Mouse (Mus musculus): ENCODE results near the gene Gpr183. TPM values are rescaled to one million over a fixed set of nuclear protein-coding genes. Genes with fewer than 3 reads are reported as not detected.

Gene Gpr183
- polyA plus RNA-seq, 1 experiment from 2014 or later: 1.0 TPM

- H3K9me3 ChIP-seq: no peaks in the 10 kb centered on the region
- H3K9ac ChIP-seq: no peak overlapping the region
- no peak overlapping the region for H3K27ac ChIP-seq
- 0 out of 2 replicates have a peak, but pooled peaks cover 4% of the 10 kb centered on the region for H3K36me3 ChIP-seq
- no peak for ATAC-seq (ENCODE audit: low FRiP score)
- 90% methylated on average over 2 of the region's 2 CpGs for WGBS
- H3K4me3 ChIP-seq: no peak overlapping the region
- H3K4me2 ChIP-seq: no peak overlapping the region
- H3K27me3 ChIP-seq: no peaks in the 10 kb centered on the region
- H3K4me1 ChIP-seq (replicated peaks): no peaks in the 10 kb centered on the region; the same call in 1 of the 2 replicates
Observed at GRCm38 (mm10) chr14:121951399-121952045, 13.5 kb downstream of the Gpr183 start.

- Histone ChIP-seq H3K36me3 (0 out of 2 replicates have a peak, but pooled peaks cover 4% of the 10 kb centered on the region), H3K4me3 (no peak overlapping the region), H3K4me1 (replicated peaks) (no peaks in the 10 kb centered on the region; the same call in 1 of the 2 replicates), H3K9me3 (no peaks in the 10 kb centered on the region), H3K4me2 (no peak overlapping the region), H3K9ac (no peak overlapping the region), H3K27me3 (no peaks in the 10 kb centered on the region), H3K27ac (no peak overlapping the region)
- 96% methylated on average over 5 of the region's 5 CpGs for WGBS
- no peak for ATAC-seq (ENCODE audit: low FRiP score)
Observed at GRCm38 (mm10) chr14:121949897-121950296, 15.1 kb downstream of the Gpr183 start.

- 98% methylated on average over 3 of the region's 3 CpGs for WGBS
- H3K4me3 ChIP-seq: no peak overlapping the region
- H3K27ac ChIP-seq: no peak overlapping the region
- no peaks in the 10 kb centered on the region; the same call in 1 of the 2 replicates for H3K4me1 ChIP-seq (replicated peaks)
- 0 out of 2 replicates have a peak, but pooled peaks cover 2% of the 10 kb centered on the region for H3K36me3 ChIP-seq
- no peaks in the 10 kb centered on the region for H3K9me3 ChIP-seq
- H3K9ac ChIP-seq: no peak overlapping the region
- H3K27me3 ChIP-seq: no peaks in the 10 kb centered on the region
- no peak for ATAC-seq (ENCODE audit: low FRiP score)
- no peak overlapping the region for H3K4me2 ChIP-seq
Observed at GRCm38 (mm10) chr14:121949436-121949835, 15.6 kb downstream of the Gpr183 start.

GRCm38 (mm10) chr14:121947966-121948365 is 17.0 kb downstream of the Gpr183 start:
- 90% methylated on average over 3 of the region's 3 CpGs for WGBS
- Histone ChIP-seq H3K4me2 (no peak overlapping the region), H3K9me3 (no peaks in the 10 kb centered on the region), H3K27ac (no peak overlapping the region), H3K36me3 (no peaks in the 10 kb centered on the region), H3K27me3 (no peaks in the 10 kb centered on the region), H3K4me3 (no peak overlapping the region), H3K4me1 (replicated peaks) (no peaks in the 10 kb centered on the region; the same call in 1 of the 2 replicates), H3K9ac (no peak overlapping the region)
- no peak for ATAC-seq (ENCODE audit: low FRiP score)

- H3K4me2 ChIP-seq: no peak overlapping the region
- ATAC-seq (ENCODE audit: low FRiP score): no peak
- H3K27ac ChIP-seq: no peak overlapping the region
- H3K4me1 ChIP-seq (replicated peaks): no peaks in the 10 kb centered on the region; the same call in 1 of the 2 replicates
- H3K9ac ChIP-seq: no peak overlapping the region
- no peak overlapping the region for H3K4me3 ChIP-seq
- H3K9me3 ChIP-seq: no peaks in the 10 kb centered on the region
- H3K36me3 ChIP-seq: no peaks in the 10 kb centered on the region
- WGBS: 83% methylated on average over 8 of the region's 8 CpGs
- H3K27me3 ChIP-seq: no peaks in the 10 kb centered on the region
Observed at GRCm38 (mm10) chr14:121947201-121947760, 17.7 kb downstream of the Gpr183 start.

- Histone ChIP-seq H3K4me3 (no peak overlapping the region), H3K9me3 (no peaks in the 10 kb centered on the region), H3K4me1 (replicated peaks) (no peaks in the 10 kb centered on the region; the same call in 1 of the 2 replicates), H3K27me3 (no peaks in the 10 kb centered on the region), H3K9ac (no peak overlapping the region), H3K4me2 (no peak overlapping the region), H3K36me3 (no peaks in the 10 kb centered on the region), H3K27ac (no peak overlapping the region)
- no peak for ATAC-seq (ENCODE audit: low FRiP score)
- WGBS: 83% methylated on average over 8 of the region's 8 CpGs
Observed at GRCm38 (mm10) chr14:121946728-121947127, 18.3 kb downstream of the Gpr183 start.

GRCm38 (mm10) chr14:121946131-121946530 is 18.9 kb downstream of the Gpr183 start:
- H3K4me3 ChIP-seq: no peak overlapping the region
- no peaks in the 10 kb centered on the region for H3K9me3 ChIP-seq
- H3K27ac ChIP-seq: no peak overlapping the region
- no peaks in the 10 kb centered on the region for H3K27me3 ChIP-seq
- no peak overlapping the region for H3K9ac ChIP-seq
- H3K36me3 ChIP-seq: no peaks in the 10 kb centered on the region
- no peaks in the 10 kb centered on the region; the same call in 1 of the 2 replicates for H3K4me1 ChIP-seq (replicated peaks)
- H3K4me2 ChIP-seq: no peak overlapping the region
- 83% methylated on average over 5 of the region's 5 CpGs for WGBS
- no peak for ATAC-seq (ENCODE audit: low FRiP score)

- Histone ChIP-seq H3K4me2 (no peak overlapping the region), H3K9me3 (peaks cover 4% of the 10 kb centered on the region; the same call in 1 of the 2 replicates), H3K4me3 (no peak overlapping the region), H3K4me1 (replicated peaks) (no peaks in the 10 kb centered on the region), H3K36me3 (peaks cover 18% of the 10 kb centered on the region; the same call in 1 of the 2 replicates), H3K9ac (no peak overlapping the region), H3K27me3 (no peaks in the 10 kb centered on the region), H3K27ac (no peak overlapping the region)
- ATAC-seq (ENCODE audit: low FRiP score): no peak
- 93% methylated on average over 3 of the region's 3 CpGs for WGBS
Observed at GRCm38 (mm10) chr14:121939582-121939981, 25.4 kb downstream of the Gpr183 start.

- no peaks in the 10 kb centered on the region for H3K27me3 ChIP-seq
- WGBS: 96% methylated on average over 11 of the region's 11 CpGs
- H3K36me3 ChIP-seq: peaks cover 26% of the 10 kb centered on the region
- H3K4me2 ChIP-seq: no peak overlapping the region
- ATAC-seq (ENCODE audit: low FRiP score): no peak
- no peaks in the 10 kb centered on the region for H3K4me1 ChIP-seq (replicated peaks)
- H3K9me3 ChIP-seq: peaks cover 4% of the 10 kb centered on the region; the same call in 1 of the 2 replicates
- H3K4me3 ChIP-seq: no peak overlapping the region
- no peak overlapping the region for H3K27ac ChIP-seq
- H3K9ac ChIP-seq: no peak overlapping the region
Observed at GRCm38 (mm10) chr14:121938256-121939191, 26.5 kb downstream of the Gpr183 start.

- Histone ChIP-seq H3K9ac (no peak overlapping the region), H3K27ac (no peak overlapping the region), H3K4me3 (no peak overlapping the region), H3K4me1 (replicated peaks) (no peaks in the 10 kb centered on the region), H3K4me2 (no peak overlapping the region), H3K27me3 (no peaks in the 10 kb centered on the region), H3K36me3 (peaks cover 27% of the 10 kb centered on the region), H3K9me3 (peaks cover 4% of the 10 kb centered on the region; the same call in 1 of the 2 replicates)
- 90% methylated on average over 11 of the region's 11 CpGs for WGBS
- ATAC-seq (ENCODE audit: low FRiP score): no peak
Observed at GRCm38 (mm10) chr14:121937601-121938255, 27.3 kb downstream of the Gpr183 start.

- H3K4me3 ChIP-seq: no peak overlapping the region
- H3K27me3 ChIP-seq: no peaks in the 10 kb centered on the region
- H3K27ac ChIP-seq: no peak overlapping the region
- peaks cover 27% of the 10 kb centered on the region for H3K36me3 ChIP-seq
- no peak for ATAC-seq (ENCODE audit: low FRiP score)
- no peak overlapping the region for H3K9ac ChIP-seq
- H3K9me3 ChIP-seq: peaks cover 4% of the 10 kb centered on the region; the same call in 1 of the 2 replicates
- WGBS: 81% methylated on average over 8 of the region's 8 CpGs
- no peak overlapping the region for H3K4me2 ChIP-seq
- H3K4me1 ChIP-seq (replicated peaks): peaks cover 2% of the 10 kb centered on the region
Observed at GRCm38 (mm10) chr14:121936856-121937255, 28.1 kb downstream of the Gpr183 start.

Data from hindbrain, embryonic 13.5 days (tissue).